Mouse (Mus musculus) duodenum, adult 2 months (tissue): ENCODE results near the gene Gpr152. TPM values are rescaled to one million over a fixed set of nuclear protein-coding genes. Genes with fewer than 3 reads are reported as not detected.

ENCODE experiments used
- polyA plus RNA-seq: library from polyadenylated mRNA; depleted of rRNA; stranded (reverse); fragments of >200 nt; gene quantifications from 2 replicates; pipeline ENCODE4 v1.2.3, GENCODE M21; 2012; ENCODE audit warnings: low replicate concordance; rRNA removed

Gpr152 gene
- 0.04 TPM in 1 of 2 replicates, not detected in the other for polyA plus RNA-seq

DNA sequence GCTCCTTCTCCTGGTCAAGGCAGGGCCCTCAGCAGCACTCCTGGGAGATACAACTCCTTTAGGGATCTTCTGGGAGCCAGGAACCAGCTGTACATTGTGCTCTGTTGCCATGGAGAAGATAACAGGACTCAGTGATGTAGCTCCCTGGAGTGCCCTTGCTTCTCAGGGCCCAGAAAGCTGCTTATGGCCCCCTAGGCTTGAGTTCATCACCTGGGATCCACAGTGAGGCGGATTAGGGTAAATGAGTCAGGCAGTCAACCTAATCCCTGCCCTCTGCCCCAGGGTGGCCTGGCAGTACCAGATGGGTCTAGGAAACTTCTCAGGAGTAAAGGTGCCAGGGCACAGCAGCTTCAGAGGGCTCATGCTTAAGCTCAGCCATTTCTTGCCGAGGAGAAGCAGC lies at the start of gene Gpr152:
Gene Gpr152, plus strand, starts transcription at position 342 of the 400 bp plus-strand sequence.

DNA sequence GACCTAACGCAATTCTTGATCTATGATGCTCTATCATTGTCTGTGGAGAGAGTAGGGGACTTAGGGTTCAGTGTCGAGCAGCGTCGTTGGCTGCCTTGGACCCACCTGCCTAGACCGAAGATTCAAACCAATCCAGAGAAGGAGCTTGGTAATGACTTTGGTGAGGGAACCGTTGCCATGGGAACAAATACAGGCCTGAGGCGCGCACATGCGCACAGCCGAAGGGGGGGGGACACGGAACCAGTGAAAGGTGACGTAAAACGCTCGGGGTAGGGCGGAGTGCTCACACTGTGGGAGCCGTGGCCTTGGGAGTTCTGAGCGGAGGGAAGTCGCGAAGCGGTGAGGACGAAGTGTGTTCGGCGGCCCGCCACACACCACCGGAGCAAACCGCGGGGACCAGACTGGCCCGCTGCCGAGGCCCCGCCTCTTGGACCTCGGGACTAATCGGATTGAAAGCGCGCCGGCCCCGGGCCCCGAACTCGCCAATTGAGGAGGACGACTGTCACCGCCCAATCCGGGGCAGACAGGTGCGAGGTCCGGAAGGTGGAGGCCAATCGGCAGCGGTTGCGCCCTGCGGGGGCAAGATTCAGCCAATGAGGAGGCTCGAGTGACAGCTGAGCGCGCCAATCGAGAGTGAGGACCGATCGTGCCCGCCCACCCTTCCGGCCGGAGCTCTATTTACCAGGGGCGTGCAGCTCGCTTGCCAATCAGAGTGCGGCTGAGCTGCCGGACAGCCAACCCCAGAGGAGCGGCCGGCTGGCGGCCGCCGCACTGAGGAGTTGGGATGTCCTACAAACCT lies 42.7 kb upstream of the Gpr152 start, which contains the start of gene Cdk2ap2:
Gene Cdk2ap2, plus strand, starts transcription at position 541 of the 799 bp plus-strand sequence.

DNA sequence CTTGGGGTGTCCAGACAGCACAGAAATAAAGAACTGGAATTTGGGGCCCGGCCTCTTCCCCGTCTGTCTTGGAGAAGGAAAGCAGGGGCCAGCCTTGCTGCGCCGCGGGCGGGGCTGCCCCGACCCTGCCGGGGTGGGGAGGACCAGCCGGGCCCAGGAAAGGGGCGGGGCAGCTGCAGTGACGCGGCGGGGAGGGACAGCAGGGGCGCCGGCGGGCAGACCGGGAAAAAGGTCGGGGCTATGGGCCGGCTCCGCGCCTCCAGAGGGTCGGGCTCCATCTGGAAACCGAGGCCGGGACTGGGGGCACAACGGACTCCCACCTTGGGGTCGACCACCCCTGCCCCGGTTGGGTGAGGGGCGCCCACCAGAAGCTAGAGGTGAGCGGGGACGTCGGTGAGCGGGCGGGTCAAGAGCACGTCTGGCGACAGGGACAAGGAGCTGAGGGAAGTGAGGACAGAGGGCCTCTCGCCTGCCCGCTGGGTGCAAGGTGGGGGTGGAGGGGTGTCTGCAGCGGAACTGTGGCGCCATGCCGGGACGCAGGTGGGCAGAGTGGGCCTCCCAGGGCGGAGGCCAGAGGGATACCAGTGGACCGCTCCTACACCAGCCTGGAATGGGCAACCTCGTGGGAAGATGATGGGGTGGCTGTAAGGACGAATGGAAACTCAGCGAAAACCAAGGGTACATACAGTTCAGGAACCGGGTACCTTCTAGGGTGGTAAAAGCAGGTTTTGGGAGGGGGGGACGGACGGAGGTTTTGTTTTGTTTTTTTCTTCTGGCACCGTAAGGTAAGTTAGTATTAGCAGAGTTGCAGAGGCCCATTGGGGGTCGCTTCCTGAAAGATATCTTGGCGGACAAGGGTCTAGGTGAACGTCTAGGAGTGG lies 39.5 kb upstream of the Gpr152 start, which contains the start of gene Pitpnm1:
Gene Pitpnm1, plus strand, starts transcription at position 162 of the 881 bp plus-strand sequence.

DNA sequence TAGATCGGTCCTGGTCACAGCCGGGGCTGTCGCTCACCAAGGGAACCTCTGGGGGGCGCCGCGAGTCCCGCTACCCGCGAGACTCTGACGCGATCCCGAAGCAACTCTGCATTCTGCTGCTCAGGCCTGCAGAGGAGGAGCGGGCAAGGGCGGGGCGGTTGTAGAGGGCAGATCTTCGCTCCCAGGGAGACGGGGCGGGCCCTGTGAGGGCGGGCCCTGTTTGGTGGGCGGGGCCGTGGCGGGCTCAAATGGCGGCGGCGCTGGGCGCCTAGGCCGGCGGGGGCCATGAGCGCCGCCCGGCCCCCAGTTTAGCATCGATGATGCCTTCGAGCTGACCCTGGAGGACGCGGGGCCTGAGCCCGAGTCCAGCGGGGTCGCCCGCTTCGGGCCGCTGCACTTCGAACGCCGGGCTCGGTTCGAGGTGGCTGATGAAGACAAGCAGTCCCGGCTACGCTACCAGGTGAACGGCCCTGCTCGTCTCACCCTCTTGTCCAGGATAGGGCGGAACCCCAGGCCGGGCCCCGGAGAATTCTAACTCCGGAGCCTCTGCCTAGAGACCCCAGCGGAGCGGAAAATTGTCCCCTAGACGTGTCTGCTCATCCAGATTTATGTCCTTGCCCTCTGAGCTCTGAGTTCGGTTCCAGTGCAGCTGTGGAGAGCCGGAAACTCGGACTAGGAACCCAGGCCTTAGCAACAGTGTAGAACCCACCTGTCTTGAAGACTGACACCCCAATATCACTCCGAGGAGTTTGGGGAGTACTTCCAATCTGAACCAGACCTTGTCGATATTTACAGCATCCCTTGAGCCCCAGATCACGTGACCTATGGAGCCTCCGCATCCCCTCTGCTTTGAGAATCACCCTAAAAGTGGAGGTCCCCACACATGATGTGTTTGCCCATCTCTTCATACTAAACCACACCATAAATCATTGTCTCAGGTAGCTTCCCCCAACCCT lies 13.6 kb upstream of the Gpr152 start, which contains the start of gene Aip:
Gene Aip, minus strand, starts transcription at position 118 of the 956 bp plus-strand sequence.

GRCm38 (mm10) chr19:4143759-4144268 lies 4.2 kb downstream of the Gpr152 start, which contains the start of gene Cabp4:
Gene Cabp4 (minus strand): TSS chr19:4144033.

GRCm38 (mm10) chr19:4148491-4148806 lies 8.9 kb downstream of the Gpr152 start, which contains the start of gene Coro1b:
Gene Coro1b (plus strand): TSS chr19:4148619.

GRCm38 (mm10) chr19:4153232-4153654 lies 13.7 kb downstream of the Gpr152 start, which contains the start of gene Ptprcap:
Gene Ptprcap (plus strand): TSS chr19:4153604.

DNA sequence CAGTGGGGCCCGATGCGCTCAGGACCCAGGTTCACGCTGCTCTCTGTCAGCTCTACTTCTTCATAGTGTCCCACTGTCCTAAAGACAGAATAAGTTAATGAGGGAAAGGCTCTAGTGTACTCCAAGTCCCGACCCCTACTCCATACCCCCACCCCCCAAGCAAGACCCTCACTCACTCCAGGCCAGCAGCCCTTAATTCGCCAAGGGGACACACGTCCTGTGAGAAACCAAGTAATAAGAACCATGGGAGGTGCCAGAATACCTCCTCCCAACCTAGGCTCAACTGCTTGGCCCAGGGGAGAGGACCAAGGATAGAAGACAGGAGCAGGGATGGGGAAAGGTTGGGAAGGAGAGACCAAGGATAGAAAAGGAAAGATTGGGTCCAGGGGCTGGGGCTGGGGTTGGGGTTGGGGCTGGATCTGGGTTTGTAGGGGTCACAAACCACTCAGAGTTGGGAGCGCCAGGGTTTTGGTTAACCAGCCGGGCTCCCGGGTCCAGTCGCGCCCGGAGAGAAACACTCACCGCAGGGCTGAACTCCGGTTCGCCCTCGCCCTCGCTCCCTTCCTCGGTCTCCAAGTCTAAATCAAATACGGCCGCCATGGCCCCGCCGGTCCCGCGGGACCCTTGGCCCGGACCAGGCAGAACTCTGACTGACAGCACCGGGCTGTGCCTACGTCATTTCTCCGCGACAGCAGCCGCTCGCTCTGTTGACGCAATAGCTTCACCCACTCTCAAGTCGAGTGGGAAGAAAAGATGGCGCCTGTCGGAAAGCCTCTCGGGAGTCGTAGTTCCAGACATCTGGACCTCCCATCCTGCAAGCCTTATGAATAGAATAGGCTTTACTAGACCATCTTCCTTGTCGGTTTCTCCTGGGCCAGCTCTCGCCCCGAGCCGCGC lies 23.3 kb downstream of the Gpr152 start, which contains the start of gene Rps6kb2:
Gene Rps6kb2, minus strand, starts transcription at position 709 of the 897 bp plus-strand sequence.

GRCm38 (mm10) chr19:4175368-4175947 lies 35.9 kb downstream of the Gpr152 start, which contains the start of gene Carns1:
Gene Carns1 (minus strand): TSS chr19:4175479.

DNA sequence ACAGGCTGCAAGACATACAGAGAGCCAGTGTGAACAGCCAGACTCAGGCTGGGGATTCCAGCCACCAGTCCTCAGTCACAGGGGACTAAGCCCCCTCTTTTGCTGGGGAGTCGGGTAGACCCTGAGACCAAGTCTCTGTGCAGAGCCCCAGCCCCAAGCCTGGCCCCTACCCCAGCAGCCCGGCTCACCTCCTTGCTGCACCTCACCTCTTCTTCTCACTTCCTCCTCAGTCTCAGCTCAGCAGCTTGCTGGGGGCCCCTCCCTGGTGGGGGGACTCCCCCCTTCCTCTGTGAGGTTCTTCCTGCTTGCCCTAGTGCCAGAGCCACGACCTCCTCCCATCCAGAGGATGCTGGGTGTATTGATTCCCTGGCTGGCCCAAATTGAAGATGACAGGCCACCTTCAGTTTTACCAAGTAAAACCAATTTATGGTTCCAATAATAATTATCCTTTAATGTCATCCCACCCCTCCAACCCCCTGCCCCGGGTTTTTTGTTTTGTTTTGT lies 51.3 kb downstream of the Gpr152 start, which contains the start of gene Tbc1d10c:
Gene Tbc1d10c, minus strand, starts transcription at position 454 of the 504 bp plus-strand sequence.

GRCm38 (mm10) chr19:4191528-4192250 lies 52.1 kb downstream of the Gpr152 start, which contains the start of gene Ppp1ca:
Gene Ppp1ca (plus strand): TSS chr19:4192065.

Other genes with a start within 250 kb of the Gpr152 start
- 151 and 158 TPM in 2 replicates for gene Tcirg1, start 232.7 kb upstream of the Gpr152 start, polyA plus RNA-seq
- gene Ndufs8, start 227.0 kb upstream of the Gpr152 start, polyA plus RNA-seq, result 282 and 420 TPM in 2 replicates
- 34.0 and 57.2 TPM in 2 replicates for gene Aldh3b1, start 210.0 kb upstream of the Gpr152 start, polyA plus RNA-seq
- 99.1 and 127 TPM in 2 replicates for gene Unc93b1, start 204.6 kb upstream of the Gpr152 start, polyA plus RNA-seq
- gene Aldh3b3, start 181.1 kb upstream of the Gpr152 start, polyA plus RNA-seq, result not detected in 2 replicates
- 0.58 and 1.3 TPM in 2 replicates for gene Aldh3b2, start 167.5 kb upstream of the Gpr152 start, polyA plus RNA-seq
- gene Acy3, start 153.2 kb upstream of the Gpr152 start, polyA plus RNA-seq, result 136 and 319 TPM in 2 replicates
- gene Tbx10, start 147.0 kb upstream of the Gpr152 start, polyA plus RNA-seq, result 0.28 TPM in 1 of 2 replicates, not detected in the other
- gene Nudt8, start 139.2 kb upstream of the Gpr152 start, polyA plus RNA-seq, result 26.8 and 33.7 TPM in 2 replicates
- gene Gm49405, start 139.2 kb upstream of the Gpr152 start, polyA plus RNA-seq, result 0.97 and 1.6 TPM in 2 replicates
- gene Doc2g, start 136.5 kb upstream of the Gpr152 start, polyA plus RNA-seq, result 9.0 and 9.5 TPM in 2 replicates
- 160 and 198 TPM in 2 replicates for gene Ndufv1, start 127.0 kb upstream of the Gpr152 start, polyA plus RNA-seq
- gene Gstp1, start 101.8 kb upstream of the Gpr152 start, polyA plus RNA-seq, result 2,340 and 2,743 TPM in 2 replicates
- 291 and 464 TPM in 2 replicates for gene Gstp2, start 93.8 kb upstream of the Gpr152 start, polyA plus RNA-seq
- 13.8 and 20.0 TPM in 2 replicates for gene Gstp3, start 80.2 kb upstream of the Gpr152 start, polyA plus RNA-seq
- 9.6 TPM in 1 of 2 replicates, not detected in the other for gene Cabp2, start 58.2 kb upstream of the Gpr152 start, polyA plus RNA-seq
- gene Cdk2ap2, start 42.6 kb upstream of the Gpr152 start, polyA plus RNA-seq, result 348 and 507 TPM in 2 replicates
- gene Pitpnm1, start 39.8 kb upstream of the Gpr152 start, polyA plus RNA-seq, result 152 and 179 TPM in 2 replicates
- 38.1 and 59.6 TPM in 2 replicates for gene Aip, start 13.9 kb upstream of the Gpr152 start, polyA plus RNA-seq
- 0.22 and 0.57 TPM in 2 replicates for gene Cabp4, start 4.2 kb downstream of the Gpr152 start, polyA plus RNA-seq
- gene Coro1b, start 8.8 kb downstream of the Gpr152 start, polyA plus RNA-seq, result 265 and 317 TPM in 2 replicates
- gene Ptprcap, start 13.8 kb downstream of the Gpr152 start, polyA plus RNA-seq, result 94.5 and 168 TPM in 2 replicates
- gene Rps6kb2, start 23.6 kb downstream of the Gpr152 start, polyA plus RNA-seq, result 49.5 and 55.8 TPM in 2 replicates
- 1.9 and 3.4 TPM in 2 replicates for gene Carns1, start 35.7 kb downstream of the Gpr152 start, polyA plus RNA-seq
- 8.6 and 23.0 TPM in 2 replicates for gene Tbc1d10c, start 51.5 kb downstream of the Gpr152 start, polyA plus RNA-seq
- gene Ppp1ca, start 52.3 kb downstream of the Gpr152 start, polyA plus RNA-seq, result 237 and 257 TPM in 2 replicates
- 12.2 and 12.9 TPM in 2 replicates for gene Rad9a, start 61.9 kb downstream of the Gpr152 start, polyA plus RNA-seq
- gene Clcf1, start 74.5 kb downstream of the Gpr152 start, polyA plus RNA-seq, result 6.8 and 12.7 TPM in 2 replicates
- gene AC109138.7, start 74.6 kb downstream of the Gpr152 start, polyA plus RNA-seq, result not detected in 2 replicates
- 67.0 and 146 TPM in 2 replicates for gene Pold4, start 92.1 kb downstream of the Gpr152 start, polyA plus RNA-seq
- gene Ssh3, start 129.4 kb downstream of the Gpr152 start, polyA plus RNA-seq, result 70.2 and 100 TPM in 2 replicates
- 0.83 and 3.0 TPM in 2 replicates for gene Ankrd13d, start 143.3 kb downstream of the Gpr152 start, polyA plus RNA-seq
- gene Grk2, start 166.4 kb downstream of the Gpr152 start, polyA plus RNA-seq, result 75.3 and 106 TPM in 2 replicates